Mouse (Mus musculus): ENCODE measurements around the gene 1700016D06Rik.

Gene 1700016D06Rik

DNA sequence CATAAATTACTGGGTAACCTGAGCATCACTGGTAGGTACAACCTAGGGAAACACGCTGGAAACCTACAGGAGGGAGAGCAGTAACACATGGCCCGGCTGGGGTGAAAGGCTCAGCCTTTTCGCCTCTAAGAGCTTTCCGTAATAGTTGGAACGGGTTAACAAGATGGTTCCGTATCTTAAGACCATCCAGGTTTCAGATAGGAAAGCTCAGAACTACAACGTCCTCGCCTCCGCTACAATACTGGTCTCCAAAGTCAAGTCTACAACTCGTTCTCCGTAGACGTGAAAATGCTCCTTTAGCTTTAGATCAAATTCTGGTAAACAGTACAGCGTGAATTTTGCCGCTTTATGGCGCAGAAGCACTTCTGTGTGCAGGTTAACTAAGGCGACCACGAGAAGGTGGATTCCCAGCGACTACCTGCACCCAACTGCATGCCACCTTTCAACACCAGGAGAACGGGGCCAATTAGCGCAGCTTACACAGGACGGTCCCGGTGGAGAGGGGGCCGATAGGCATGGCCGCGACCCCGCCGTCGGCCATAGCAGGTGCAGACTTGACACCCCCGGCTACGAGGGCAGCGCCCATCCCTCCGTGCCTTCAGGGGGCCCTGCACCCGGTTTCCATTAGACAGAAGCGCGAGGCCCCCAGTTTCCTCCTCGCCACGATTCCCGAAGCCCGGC lies 66.4 kb downstream of the 1700016D06Rik start:
- DNase-seq (ENCODE audit: low spot score), result no peak

DNA sequence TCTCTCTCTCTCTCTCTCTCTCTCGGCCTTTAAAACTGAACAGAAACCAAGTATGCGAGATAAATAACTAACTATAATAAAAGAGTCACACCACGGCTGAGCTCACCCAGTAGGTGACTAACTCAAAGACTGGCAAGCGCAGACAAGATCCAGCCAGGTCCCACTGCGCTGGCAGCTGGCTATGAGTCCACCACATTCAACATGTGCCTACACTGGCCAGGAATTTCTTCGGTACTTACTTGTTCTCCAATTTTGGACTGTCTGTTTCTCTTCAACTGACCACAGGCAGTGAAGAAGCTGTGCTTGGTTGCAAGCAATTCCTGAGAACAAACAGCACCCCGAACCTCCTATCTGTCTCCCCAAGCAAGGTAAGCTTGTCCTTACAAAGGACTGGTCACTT lies 67.4 kb downstream of the 1700016D06Rik start:
- DNase-seq (ENCODE audit: low spot score), result no peak

DNA sequence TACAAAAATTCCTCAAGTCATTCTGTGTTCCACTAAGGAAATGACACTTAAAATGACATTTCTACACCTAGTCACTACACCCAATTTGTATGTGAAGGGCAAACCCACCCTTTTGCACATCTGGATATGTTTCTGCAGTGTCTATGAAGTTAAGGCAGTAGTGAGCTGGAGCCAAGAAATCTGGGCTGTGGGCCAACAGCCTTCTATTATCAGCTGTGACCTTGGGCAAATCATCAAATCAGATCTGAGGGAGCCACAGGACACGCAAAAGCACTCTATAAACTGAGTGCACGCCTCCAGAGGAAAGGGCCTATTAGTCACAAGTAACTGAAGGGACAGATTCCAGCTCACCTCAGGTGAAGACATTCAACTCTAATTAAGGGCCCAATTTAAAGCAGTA lies 68.5 kb downstream of the 1700016D06Rik start:
- DNase-seq (ENCODE audit: low spot score), result no peak

DNA sequence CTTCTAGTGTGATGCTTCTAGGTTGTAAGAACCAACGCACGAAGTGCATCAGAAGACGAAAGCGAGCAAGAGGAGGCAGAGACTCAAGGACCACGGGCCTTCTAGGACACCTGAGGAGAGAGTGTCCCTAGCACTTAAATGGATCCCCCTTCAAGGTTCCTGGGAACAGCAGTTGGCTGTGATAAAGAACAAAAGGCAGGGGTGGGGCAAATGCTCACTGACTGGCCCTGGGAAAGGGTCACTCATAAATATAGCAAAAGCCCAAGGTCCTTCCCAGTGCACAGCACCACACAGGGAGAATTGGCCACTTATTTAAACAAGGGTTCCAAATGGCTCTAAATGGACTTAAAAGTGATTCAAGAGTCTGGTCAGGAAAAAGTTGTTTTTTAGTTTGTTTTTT lies 71.7 kb downstream of the 1700016D06Rik start:
- no peak for DNase-seq (ENCODE audit: low spot score)

DNA sequence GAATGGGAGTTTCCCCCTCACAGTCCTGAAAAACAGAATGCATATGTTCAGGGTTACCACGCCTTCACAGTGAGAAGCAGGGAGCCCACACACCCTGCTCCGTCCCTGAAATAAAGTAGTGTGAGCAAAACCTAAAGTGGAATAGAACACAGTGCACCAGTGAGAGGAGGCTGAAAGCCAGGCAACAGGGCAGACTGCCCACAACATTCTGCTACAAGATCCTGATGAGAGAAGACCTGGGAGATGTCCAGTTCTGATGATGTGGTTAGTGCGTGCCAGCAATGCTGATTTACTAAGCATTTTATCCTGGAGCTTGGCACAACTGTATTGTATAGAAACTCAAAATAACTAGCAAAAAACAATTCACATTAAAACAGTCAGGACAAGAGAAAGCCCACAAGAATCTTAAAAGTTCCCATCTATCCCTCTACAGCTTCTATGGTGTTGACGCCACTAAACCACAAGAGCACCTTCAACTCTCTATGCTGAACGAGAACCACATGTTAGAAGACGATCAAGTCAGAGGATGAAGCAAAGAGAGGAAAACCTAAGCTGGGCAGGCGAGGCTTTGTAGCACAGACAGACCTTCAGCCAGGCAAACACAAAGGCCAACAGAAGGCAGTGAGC lies 72.2 kb downstream of the 1700016D06Rik start:
- no peak for DNase-seq (ENCODE audit: low spot score)

DNA sequence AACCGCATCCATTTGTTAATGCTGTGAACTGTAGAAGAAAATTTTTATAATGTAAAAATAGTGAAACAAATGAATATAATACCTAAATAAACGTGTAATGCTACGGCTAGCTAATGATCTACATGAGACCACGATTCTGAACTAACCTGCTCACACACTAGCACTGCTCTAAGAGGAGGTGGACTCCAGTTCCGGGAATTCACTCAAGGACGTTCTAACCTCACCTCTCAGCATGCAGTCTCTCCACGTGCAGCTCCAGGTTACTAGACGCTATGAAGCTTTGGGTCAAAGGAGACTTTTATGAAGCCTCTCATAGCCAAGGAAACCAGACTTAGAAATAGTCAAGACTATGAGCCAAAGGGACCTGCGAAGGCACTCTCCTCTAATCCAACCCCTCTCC lies 73.1 kb downstream of the 1700016D06Rik start:
- DNase-seq (ENCODE audit: low spot score), result no peak

DNA sequence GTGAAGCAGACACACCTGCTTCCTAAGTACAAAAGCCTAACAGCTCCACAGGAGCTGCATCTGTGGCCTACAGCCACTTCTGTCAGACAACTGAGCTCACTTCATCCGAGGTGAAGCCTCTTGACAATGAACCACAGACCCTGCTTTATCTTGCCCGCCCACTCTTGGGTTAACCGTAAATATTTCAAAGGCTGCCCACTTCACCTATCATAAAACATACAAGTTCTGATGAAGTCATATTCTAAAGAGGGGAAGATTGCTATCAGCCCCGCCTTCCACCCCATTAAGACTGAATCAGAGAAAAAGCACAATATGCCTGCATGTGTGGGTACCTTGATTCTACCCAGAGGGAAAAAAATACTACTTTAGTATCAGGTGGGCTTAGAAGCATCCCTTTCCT lies 75.8 kb downstream of the 1700016D06Rik start:
- DNase-seq (ENCODE audit: low spot score), result no peak

DNA sequence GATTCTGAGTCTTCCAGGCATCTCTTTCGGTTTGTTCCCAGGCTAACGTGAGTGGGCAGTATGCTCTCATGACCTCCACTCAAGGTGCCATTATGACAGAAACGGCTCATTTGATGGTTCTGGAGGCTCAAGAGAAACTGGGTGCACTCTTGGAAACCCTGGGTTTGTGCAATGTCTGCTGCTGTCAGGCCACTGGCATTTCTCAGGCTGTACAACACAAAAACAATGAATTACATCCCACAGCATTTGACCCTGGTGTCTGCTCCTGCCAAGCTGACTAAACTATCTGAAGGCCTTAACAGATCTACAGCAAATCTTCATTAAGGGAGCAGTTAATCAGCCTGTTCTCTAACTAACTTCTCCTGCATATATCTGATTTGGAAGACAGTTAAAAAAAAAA lies 81.8 kb downstream of the 1700016D06Rik start:
- DNase-seq (ENCODE audit: low spot score), result no peak

DNA sequence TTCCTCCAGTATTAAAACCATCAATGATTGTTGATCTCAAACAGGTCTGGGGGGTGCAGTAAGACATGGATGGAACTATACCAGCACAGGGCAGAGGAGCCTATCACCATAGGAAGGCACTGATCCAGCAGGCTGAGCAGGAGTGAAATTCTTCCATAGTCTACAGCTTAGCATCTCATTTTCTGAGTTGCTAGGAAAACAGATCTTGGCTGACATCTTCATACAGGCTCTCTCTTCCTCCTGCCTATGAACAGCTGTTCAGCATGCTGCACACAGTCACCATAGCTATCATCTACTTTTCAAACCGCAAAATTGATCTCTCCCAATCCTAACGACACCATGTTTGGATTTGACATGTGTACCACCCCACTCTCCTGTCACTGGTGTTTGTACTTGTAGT lies 82.8 kb downstream of the 1700016D06Rik start:
- DNase-seq (ENCODE audit: low spot score), result no peak

DNA sequence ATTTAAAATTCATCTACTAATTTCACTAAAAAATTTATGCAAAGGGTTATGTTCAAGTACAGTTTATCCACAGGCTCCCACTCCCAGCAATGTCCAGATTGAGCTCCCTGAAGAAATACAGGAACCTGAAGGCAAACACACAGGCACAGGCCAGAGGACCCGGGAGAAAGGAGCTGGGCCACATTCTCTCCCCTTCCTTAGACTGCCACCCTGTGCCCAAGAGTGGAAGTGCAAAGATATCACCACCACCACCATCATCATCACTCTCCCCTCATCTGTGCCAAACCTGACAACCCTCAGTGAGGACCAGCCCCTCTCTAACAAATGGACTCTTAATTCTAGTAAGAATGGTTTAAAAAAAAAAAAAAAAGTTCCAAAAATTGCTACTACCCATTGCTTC lies 84.6 kb downstream of the 1700016D06Rik start:
- peak; percentile 62 for DNase-seq (ENCODE audit: low spot score)

DNA sequence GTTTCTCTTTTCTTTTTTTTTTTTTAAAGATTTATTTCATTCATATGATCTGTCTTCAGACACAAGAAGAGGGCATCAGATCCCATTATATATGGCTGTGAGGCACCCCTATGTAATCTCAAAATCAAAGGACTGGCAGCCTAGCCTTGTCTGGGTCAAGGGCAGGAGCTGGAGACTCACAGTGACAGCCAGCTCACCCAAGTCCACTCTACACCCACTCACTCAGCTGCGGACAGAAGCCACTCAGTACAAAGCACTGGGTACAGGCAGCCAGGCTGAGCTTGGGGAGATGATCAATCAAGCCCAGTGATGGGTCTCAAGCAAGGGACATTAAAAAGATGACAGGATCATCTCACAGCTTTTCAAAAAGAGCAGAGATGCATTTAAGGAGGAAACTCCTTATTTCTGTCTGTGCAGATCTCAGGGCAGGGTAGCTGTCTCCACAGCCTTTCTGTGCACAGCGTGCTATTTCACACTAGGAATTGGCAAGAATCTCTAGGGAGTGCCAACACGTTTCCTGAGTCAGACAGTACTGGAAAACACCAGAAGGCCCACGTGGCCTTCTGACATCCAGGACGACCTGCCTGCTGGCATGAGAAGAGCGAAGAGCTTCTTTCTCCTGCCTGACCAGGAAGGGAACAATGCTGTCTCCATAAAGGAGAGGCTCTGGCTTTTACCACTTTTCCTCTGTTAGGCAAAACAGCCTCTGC lies 86.6 kb downstream of the 1700016D06Rik start:
- no peak for DNase-seq (ENCODE audit: low spot score)

DNA sequence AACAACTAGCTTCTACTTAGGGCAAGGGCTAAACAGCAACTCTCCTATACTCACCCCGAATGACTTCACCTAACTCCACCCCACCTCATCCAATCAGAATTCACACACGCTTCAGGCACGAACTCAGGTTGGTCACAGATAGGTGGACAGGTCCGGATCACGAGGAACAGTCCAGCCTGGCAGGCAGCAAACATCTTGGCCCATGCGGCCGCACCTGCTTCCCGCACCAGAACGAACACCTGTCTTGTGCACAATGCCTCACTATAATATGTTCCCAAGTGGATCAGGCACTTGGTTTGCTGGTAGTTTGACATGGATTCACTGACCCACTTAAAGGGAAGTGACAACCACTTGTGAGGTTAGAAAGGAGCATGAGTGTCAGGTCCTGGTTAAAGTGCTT lies 92.0 kb downstream of the 1700016D06Rik start:
- no peak for DNase-seq (ENCODE audit: low spot score)
